Mouse (Mus musculus): ENCODE results near the gene Anxa4.

Gene Anxa4

GRCm38 (mm10) chr6:86793021-86793815 is at the start of gene Anxa4:
Gene Anxa4, minus strand, starts transcription at chr6:86793584.
- peak; percentile 84 for DNase-seq (ENCODE audit: inconsistent ontology term)

DNA sequence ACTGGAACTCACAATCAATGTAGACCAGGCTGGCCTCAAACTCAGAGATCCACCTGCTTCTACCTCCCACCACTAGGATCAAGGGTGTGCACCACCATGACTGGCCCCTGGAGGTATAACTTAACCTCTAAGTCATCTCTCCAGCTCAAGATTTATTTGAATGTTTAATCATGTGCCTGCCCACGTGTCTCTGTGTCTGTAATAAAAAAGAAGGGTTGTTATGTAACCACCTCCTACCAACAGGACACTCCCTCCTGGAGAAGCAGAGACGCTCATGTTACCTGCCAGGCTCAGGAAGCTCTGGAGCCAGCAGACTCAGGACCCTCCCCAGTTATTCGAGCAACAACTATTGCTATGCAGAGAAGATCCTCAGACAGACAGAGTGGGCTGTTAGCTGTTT is 48.6 kb upstream of the Anxa4 start:
- DNase-seq (ENCODE audit: inconsistent ontology term): no peak

GRCm38 (mm10) chr6:86839089-86839488 is 45.7 kb upstream of the Anxa4 start:
- DNase-seq (ENCODE audit: inconsistent ontology term): no peak

- no peak for DNase-seq (ENCODE audit: inconsistent ontology term)
Observed at GRCm38 (mm10) chr6:86832802-86833502, 39.6 kb upstream of the Anxa4 start.

- no peak for DNase-seq (ENCODE audit: inconsistent ontology term)
Observed at GRCm38 (mm10) chr6:86830738-86831500, 37.5 kb upstream of the Anxa4 start.

DNA sequence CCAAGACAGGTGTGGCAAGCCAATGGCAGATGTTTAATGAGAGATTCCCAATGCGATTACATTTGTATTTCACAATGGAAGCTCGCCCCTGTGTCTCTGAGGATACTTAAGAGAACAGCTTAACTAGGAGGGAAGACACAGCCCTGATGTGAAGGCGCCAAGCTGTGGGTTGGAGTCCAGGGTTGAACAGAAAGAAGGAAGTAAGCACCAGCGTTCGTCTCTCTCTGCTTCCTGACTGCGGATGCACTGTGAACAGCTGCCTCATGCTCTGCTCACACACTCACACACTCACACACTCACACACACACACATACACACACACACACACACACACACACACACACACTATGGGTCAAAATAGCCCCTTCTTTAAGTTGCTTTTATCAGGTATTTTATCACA is 36.4 kb upstream of the Anxa4 start:
- DNase-seq (ENCODE audit: inconsistent ontology term): no peak

DNA sequence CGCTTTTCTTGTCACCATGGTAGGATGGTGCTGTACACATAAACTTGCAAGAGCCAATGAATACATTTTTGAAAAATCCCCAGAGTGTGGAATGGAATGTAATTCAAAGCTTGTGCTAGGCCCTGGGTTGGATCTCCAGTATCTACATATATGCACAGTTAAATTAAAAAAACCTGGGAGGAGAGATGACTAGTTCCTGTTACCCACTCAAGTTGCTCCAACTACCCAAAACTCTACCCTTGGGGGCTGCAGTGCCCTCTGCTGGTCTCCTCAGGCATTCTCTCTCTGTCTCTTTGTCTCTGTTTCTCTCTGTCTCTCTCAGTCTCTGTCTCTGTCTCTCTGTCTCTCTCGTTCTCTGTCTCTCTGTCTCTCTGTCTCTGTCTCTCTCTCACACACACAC is 34.0 kb upstream of the Anxa4 start:
- no peak for DNase-seq (ENCODE audit: inconsistent ontology term)

- DNase-seq (ENCODE audit: inconsistent ontology term): no peak
Observed at GRCm38 (mm10) chr6:86824401-86824800, 31.0 kb upstream of the Anxa4 start.

- no peak for DNase-seq (ENCODE audit: inconsistent ontology term)
Observed at GRCm38 (mm10) chr6:86823824-86824223, 30.4 kb upstream of the Anxa4 start.

GRCm38 (mm10) chr6:86823051-86823431 is 29.7 kb upstream of the Anxa4 start:
- DNase-seq (ENCODE audit: inconsistent ontology term): no peak

DNA sequence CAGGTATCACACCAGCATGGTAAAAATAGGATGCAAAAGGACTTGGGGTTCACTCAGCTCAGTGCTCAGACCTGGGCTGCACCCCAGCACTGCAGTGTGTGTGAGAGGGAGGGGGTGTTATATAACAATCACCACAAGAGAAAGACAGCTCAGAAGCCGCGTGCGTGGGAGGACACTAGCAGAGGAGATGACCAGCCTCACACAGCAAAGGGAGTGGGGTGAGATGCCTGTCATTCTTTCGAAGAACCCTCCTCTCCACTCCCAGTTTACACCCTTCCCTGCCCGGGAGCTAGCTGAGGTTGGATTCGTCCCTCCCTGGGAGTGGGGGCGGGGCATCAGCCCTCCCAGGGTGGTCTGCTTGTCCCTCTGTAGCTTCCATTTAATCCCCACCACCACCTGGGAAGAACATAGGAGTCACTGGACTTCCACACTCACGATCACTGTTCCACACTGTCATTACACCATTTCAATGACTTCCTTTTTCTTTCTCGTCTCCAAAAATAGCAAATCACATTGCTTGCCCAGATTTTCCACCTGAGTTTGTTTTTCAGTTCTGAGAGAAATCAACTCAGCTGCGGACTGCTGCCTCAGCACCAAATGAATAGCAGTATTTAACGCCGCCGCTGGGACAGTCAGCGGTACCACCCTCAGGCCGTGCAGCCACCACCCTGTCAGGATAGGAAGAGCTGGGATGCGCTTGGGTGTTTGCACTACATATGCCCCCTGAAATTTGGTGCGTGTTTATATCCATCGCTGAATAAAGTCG is 29.1 kb upstream of the Anxa4 start:
- DNase-seq (ENCODE audit: inconsistent ontology term): peak; percentile 92

GRCm38 (mm10) chr6:86820690-86821089 is 27.3 kb upstream of the Anxa4 start:
- DNase-seq (ENCODE audit: inconsistent ontology term): no peak

- no peak for DNase-seq (ENCODE audit: inconsistent ontology term)
Observed at GRCm38 (mm10) chr6:86819926-86820325, 26.5 kb upstream of the Anxa4 start.

DNA sequence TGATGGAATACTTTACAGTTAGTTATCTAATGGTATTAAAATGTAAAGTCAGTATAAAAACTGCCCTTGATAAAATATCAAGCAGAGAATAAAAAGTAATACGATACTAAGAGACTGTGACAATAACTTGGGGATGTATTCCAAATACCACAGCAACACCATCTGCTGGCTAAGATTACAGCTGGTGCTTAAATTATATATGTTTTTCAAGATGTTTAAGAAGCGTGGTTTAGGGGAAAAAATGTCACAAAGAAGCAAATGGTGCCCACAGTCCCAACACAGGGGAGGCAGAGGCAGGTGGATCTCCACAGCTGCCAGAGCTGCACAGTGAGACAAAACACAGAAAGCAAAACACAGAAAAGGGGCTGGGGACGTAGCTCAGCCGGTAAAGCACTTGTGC is 25.5 kb upstream of the Anxa4 start:
- DNase-seq (ENCODE audit: inconsistent ontology term): no peak

DNA sequence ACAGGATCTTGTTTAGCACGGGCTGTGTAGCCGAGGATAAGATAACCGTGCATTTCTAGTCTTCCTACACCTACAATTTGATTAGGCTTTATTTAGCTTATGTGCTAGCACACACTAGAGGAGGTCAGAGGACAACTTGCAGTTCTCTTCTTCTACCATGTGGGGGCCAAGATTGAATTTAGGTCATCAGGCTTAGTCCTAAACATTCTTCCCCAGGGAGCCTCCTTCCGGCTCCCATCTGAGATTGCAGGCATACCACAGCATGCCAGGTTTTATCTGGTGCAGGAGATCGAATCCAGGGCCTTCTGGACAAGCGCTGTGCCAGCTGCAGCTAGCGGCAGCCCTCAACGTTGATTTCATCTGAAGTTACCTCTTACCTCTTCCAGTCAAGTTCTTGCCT is 23.2 kb upstream of the Anxa4 start:
- peak; percentile 60 for DNase-seq (ENCODE audit: inconsistent ontology term)

GRCm38 (mm10) chr6:86815436-86815835 is 22.1 kb upstream of the Anxa4 start:
- DNase-seq (ENCODE audit: inconsistent ontology term): no peak

DNA sequence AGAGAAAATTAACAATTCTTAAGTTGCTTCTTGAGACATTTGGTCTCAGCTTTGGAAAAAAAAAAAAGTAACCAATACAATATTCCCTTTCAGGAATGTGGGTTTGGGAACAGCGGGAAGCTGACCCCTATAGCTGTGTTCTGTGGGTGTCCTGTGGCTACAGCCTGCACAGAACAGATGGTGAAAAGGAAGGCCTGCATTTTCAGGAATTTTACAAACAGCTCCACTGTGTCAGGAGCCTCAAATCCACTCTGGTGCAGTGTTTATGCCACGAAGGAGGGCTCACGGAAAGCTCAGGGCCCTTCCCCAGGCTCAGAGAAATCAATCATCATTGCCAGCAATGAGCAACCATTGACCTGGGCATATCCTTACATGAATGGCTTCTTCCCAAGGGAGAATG is 21.5 kb upstream of the Anxa4 start:
- no peak for DNase-seq (ENCODE audit: inconsistent ontology term)

- DNase-seq (ENCODE audit: inconsistent ontology term): no peak
Observed at GRCm38 (mm10) chr6:86813341-86813740, 20.0 kb upstream of the Anxa4 start.

DNA sequence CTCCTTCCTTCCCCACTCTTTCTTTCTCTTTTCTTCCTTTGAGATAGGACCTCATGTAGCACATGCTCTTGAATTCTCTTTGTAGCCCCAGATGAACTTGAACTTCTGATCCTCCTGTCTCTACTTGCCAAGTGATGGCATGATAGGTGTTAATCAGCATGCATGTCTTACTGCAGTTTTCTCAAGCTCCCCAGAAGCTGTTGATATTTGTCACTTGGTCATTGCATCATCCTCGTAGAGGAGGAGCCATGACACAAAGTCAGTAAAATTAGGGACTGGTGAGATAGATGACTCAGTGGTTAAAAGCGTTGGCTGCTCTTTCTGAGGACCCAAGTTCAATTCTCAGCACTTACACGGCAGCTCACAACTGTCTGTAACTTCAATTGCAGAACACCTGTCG is 19.5 kb upstream of the Anxa4 start:
- DNase-seq (ENCODE audit: inconsistent ontology term): no peak

DNA sequence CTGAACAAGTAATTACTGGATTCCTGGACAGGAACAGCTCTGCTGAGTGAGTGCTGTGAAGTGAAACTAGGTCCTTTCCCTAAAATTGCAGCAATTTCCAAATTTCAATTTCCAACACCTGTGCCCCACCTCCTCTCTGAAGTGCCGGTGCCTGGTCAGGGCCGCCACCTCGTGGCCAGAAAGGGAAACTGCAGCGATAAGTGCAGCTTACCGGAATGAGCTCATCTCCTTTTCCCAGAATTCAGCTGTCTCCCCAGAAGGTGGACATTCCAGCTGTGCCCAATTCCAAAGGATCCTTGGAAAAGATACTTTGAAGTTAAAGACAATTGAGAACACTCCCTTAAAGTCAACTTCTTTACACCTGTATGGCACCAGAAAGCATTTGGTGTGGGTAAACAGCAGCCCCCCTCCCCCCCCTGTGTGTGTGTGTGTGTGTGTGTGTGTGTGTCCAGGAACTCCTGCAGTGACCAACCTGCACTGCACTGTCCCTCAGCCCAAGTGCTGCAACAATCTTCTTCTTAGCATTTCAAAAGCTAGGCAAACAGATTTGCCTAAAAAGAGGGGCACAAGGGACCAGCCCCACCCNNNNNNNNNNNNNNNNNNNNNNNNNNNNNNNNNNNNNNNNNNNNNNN is 13.2 kb upstream of the Anxa4 start:
- peak; percentile 76 for DNase-seq (ENCODE audit: inconsistent ontology term)

GRCm38 (mm10) chr6:86804646-86805045 is 11.3 kb upstream of the Anxa4 start:
- no peak for DNase-seq (ENCODE audit: inconsistent ontology term)
